Mouse (Mus musculus): ENCODE measurements around the gene Hspa1l. TPM values are rescaled to one million over a fixed set of nuclear protein-coding genes. Genes with fewer than 3 reads are reported as not detected.
"Not testable (repeated sequence)": the region's sequence is repeated elsewhere in the genome, so short reads cannot be mapped to it uniquely, and the experiment has no call there.

Gene Hspa1l
- polyA plus RNA-seq, 1 experiment from 2014 or later: 0.99 TPM

GRCm38 (mm10) chr17:34954831-34955230 lies 17.7 kb upstream of the Hspa1l start:
- Histone ChIP-seq H3K36me3 (ENCODE audit: control insufficient read depth, insufficient read depth, low read length) (peaks cover 15% of the 10 kb centered on the region), H3K9ac (ENCODE audit: low read depth, low read length) (no peak overlapping the region), H3K4me3 (ENCODE audit: low read depth, low read length) (no peak overlapping the region), H3K27ac (replicated peaks; ENCODE audit: low read depth, low read length) (no peak overlapping the region), H3K4me1 (ENCODE audit: control insufficient read depth, insufficient read depth, low read length) (peaks cover 4% of the 10 kb centered on the region; the same call in 1 of the 2 replicates), H3K4me2 (ENCODE audit: low read depth, low read length) (no peak overlapping the region), H3K9me3 (ENCODE audit: control insufficient read depth, low read length) (no peaks in the 10 kb centered on the region), H3K27me3 (replicated peaks; ENCODE audit: control insufficient read depth, insufficient read depth, low read length) (peaks cover 3% of the 10 kb centered on the region; the same call in 1 of the 2 replicates)
- DNase-seq (ENCODE audit: low spot score) (no peak), ATAC-seq (ENCODE audit: low read depth) (no peak)
- 50% methylated on average over 4 of the region's 4 CpGs for WGBS

- no peak overlapping the region for H3K27ac ChIP-seq (replicated peaks; ENCODE audit: low read depth, low read length)
- H3K9ac ChIP-seq (ENCODE audit: low read depth, low read length): no peak overlapping the region
- H3K4me2 ChIP-seq (ENCODE audit: low read depth, low read length): no peak overlapping the region
- 84% methylated on average over 3 of the region's 3 CpGs for WGBS
- H3K36me3 ChIP-seq (ENCODE audit: control insufficient read depth, insufficient read depth, low read length): peaks cover 5% of the 10 kb centered on the region
- no peak overlapping the region for H3K4me3 ChIP-seq (ENCODE audit: low read depth, low read length)
- H3K9me3 ChIP-seq (ENCODE audit: control insufficient read depth, low read length): no peaks in the 10 kb centered on the region
- peaks cover 3% of the 10 kb centered on the region; the same call in 1 of the 2 replicates for H3K27me3 ChIP-seq (replicated peaks; ENCODE audit: control insufficient read depth, insufficient read depth, low read length)
- no peak for DNase-seq (ENCODE audit: low spot score)
- no peak for ATAC-seq (ENCODE audit: low read depth)
- H3K4me1 ChIP-seq (ENCODE audit: control insufficient read depth, insufficient read depth, low read length): no peaks in the 10 kb centered on the region; the same call in 1 of the 2 replicates
Measured at GRCm38 (mm10) chr17:34955884-34956283, 16.6 kb upstream of the Hspa1l start.

- H3K4me3 ChIP-seq (ENCODE audit: low read depth, low read length): no peak overlapping the region
- WGBS: 17% methylated on average over 1 of the region's 1 CpGs
- no peaks in the 10 kb centered on the region for H3K9me3 ChIP-seq (ENCODE audit: control insufficient read depth, low read length)
- H3K4me2 ChIP-seq (ENCODE audit: low read depth, low read length): no peak overlapping the region
- peaks cover 3% of the 10 kb centered on the region; the same call in 1 of the 2 replicates for H3K27me3 ChIP-seq (replicated peaks; ENCODE audit: control insufficient read depth, insufficient read depth, low read length)
- no peak overlapping the region for H3K27ac ChIP-seq (replicated peaks; ENCODE audit: low read depth, low read length)
- no peak overlapping the region for H3K9ac ChIP-seq (ENCODE audit: low read depth, low read length)
- H3K36me3 ChIP-seq (ENCODE audit: control insufficient read depth, insufficient read depth, low read length): peaks cover under 1% of the 10 kb centered on the region; the same call in 1 of the 2 replicates
- no peaks in the 10 kb centered on the region for H3K4me1 ChIP-seq (ENCODE audit: control insufficient read depth, insufficient read depth, low read length)
- DNase-seq (ENCODE audit: low spot score) (peak; percentile 57), ATAC-seq (ENCODE audit: low read depth) (no peak)
Measured at GRCm38 (mm10) chr17:34956340-34956739, 16.2 kb upstream of the Hspa1l start.

- not testable (repeated sequence) for H3K4me1 ChIP-seq (ENCODE audit: control insufficient read depth, insufficient read depth, low read length); ATAC-seq (ENCODE audit: low read depth); H3K9me3 ChIP-seq (ENCODE audit: control insufficient read depth, low read length); H3K4me2 ChIP-seq (ENCODE audit: low read depth, low read length); H3K9ac ChIP-seq (ENCODE audit: low read depth, low read length); H3K27ac ChIP-seq (replicated peaks; ENCODE audit: low read depth, low read length); H3K27me3 ChIP-seq (replicated peaks; ENCODE audit: control insufficient read depth, insufficient read depth, low read length); DNase-seq (ENCODE audit: low spot score); H3K36me3 ChIP-seq (ENCODE audit: control insufficient read depth, insufficient read depth, low read length); H3K4me3 ChIP-seq (ENCODE audit: low read depth, low read length)
- WGBS: 16% methylated on average over 10 of the region's 40 CpGs
Measured at GRCm38 (mm10) chr17:34957291-34957690, 15.2 kb upstream of the Hspa1l start.

- not testable (repeated sequence) for H3K4me3 ChIP-seq (ENCODE audit: low read depth, low read length); H3K36me3 ChIP-seq (ENCODE audit: control insufficient read depth, insufficient read depth, low read length); H3K27ac ChIP-seq (replicated peaks; ENCODE audit: low read depth, low read length); H3K9me3 ChIP-seq (ENCODE audit: control insufficient read depth, low read length); H3K27me3 ChIP-seq (replicated peaks; ENCODE audit: control insufficient read depth, insufficient read depth, low read length); ATAC-seq (ENCODE audit: low read depth); H3K4me1 ChIP-seq (ENCODE audit: control insufficient read depth, insufficient read depth, low read length); DNase-seq (ENCODE audit: low spot score); H3K4me2 ChIP-seq (ENCODE audit: low read depth, low read length); H3K9ac ChIP-seq (ENCODE audit: low read depth, low read length)
- WGBS: 21% methylated on average over 10 of the region's 40 CpGs
Measured at GRCm38 (mm10) chr17:34957966-34958365, 14.5 kb upstream of the Hspa1l start.

GRCm38 (mm10) chr17:34958734-34959129 lies 13.8 kb upstream of the Hspa1l start:
- 1% methylated on average over 10 of the region's 47 CpGs for WGBS
- ATAC-seq (ENCODE audit: low read depth): peak; percentile 23
- H3K9me3 ChIP-seq (ENCODE audit: control insufficient read depth, low read length): not testable (repeated sequence)

GRCm38 (mm10) chr17:34959130-34959778 lies 13.2 kb upstream of the Hspa1l start, which contains the start of gene Hspa1b:
Gene Hspa1b (minus strand): TSS chr17:34959238.
- H3K9ac ChIP-seq (ENCODE audit: low read depth, low read length): peak within 1 kb of the TSS; percentile 58
- not testable (repeated sequence) for H3K36me3 ChIP-seq (ENCODE audit: control insufficient read depth, insufficient read depth, low read length); H3K4me1 ChIP-seq (ENCODE audit: control insufficient read depth, insufficient read depth, low read length); H3K27me3 ChIP-seq (replicated peaks; ENCODE audit: control insufficient read depth, insufficient read depth, low read length); H3K9me3 ChIP-seq (ENCODE audit: control insufficient read depth, low read length)
- peak within 1 kb of the TSS; percentile 59 for H3K4me2 ChIP-seq (ENCODE audit: low read depth, low read length)
- H3K27ac ChIP-seq (replicated peaks; ENCODE audit: low read depth, low read length): peak within 1 kb of the TSS; percentile 89
- H3K4me3 ChIP-seq (ENCODE audit: low read depth, low read length): peak within 1 kb of the TSS; percentile 42
- WGBS: 0% methylated on average over 17 of the region's 32 CpGs
- DNase-seq (ENCODE audit: low spot score): peak; percentile 94
- peak; percentile 95 for ATAC-seq (ENCODE audit: low read depth)

More at GRCm38 (mm10) chr17:34958734-34959129, 13.8 kb upstream of the Hspa1l start:
- H3K27me3 ChIP-seq (replicated peaks; ENCODE audit: control insufficient read depth, insufficient read depth, low read length); H3K36me3 ChIP-seq (ENCODE audit: control insufficient read depth, insufficient read depth, low read length); H3K4me1 ChIP-seq (ENCODE audit: control insufficient read depth, insufficient read depth, low read length); H3K27ac ChIP-seq (replicated peaks; ENCODE audit: low read depth, low read length); DNase-seq (ENCODE audit: low spot score): not testable (repeated sequence)
- H3K4me2 ChIP-seq (ENCODE audit: low read depth, low read length): peak overlapping the region; percentile 59
- peak overlapping the region; percentile 19; the same call in 1 of the 2 replicates for H3K9ac ChIP-seq (ENCODE audit: low read depth, low read length)
- peak overlapping the region; percentile 42 for H3K4me3 ChIP-seq (ENCODE audit: low read depth, low read length)

GRCm38 (mm10) chr17:34959881-34960515 lies 12.5 kb upstream of the Hspa1l start:
- peak overlapping the region; percentile 89 for H3K27ac ChIP-seq (replicated peaks; ENCODE audit: low read depth, low read length)
- H3K4me1 ChIP-seq (ENCODE audit: control insufficient read depth, insufficient read depth, low read length): no peaks in the 10 kb centered on the region
- peak overlapping the region; percentile 42 for H3K4me3 ChIP-seq (ENCODE audit: low read depth, low read length)
- ATAC-seq (ENCODE audit: low read depth) (no peak), DNase-seq (ENCODE audit: low spot score) (peak; percentile 71)
- H3K9ac ChIP-seq (ENCODE audit: low read depth, low read length): peak overlapping the region; percentile 58
- 9% methylated on average over 12 of the region's 12 CpGs for WGBS
- no peaks in the 10 kb centered on the region for H3K9me3 ChIP-seq (ENCODE audit: control insufficient read depth, low read length)
- H3K36me3 ChIP-seq (ENCODE audit: control insufficient read depth, insufficient read depth, low read length): no peaks in the 10 kb centered on the region
- peaks cover 3% of the 10 kb centered on the region; the same call in 1 of the 2 replicates for H3K27me3 ChIP-seq (replicated peaks; ENCODE audit: control insufficient read depth, insufficient read depth, low read length)
- peak overlapping the region; percentile 59 for H3K4me2 ChIP-seq (ENCODE audit: low read depth, low read length)
